Mouse (Mus musculus): ENCODE results near the gene Cd302.

- no peak for TF ChIP-seq POLR2A (IDR thresholded peaks at IDR 0.05; ENCODE audit: insufficient read depth, low read depth, low read length)
- TF ChIP-seq CTCF (IDR thresholded peaks at IDR 0.05): no peak
- no peak for TF ChIP-seq EP300 (IDR thresholded peaks at IDR 0.05; ENCODE audit: insufficient read depth, low read depth, low read length)
These were observed 49.8 kb downstream of the Cd302 start for GRCm38 (mm10) chr2:60234506-60234905.
